Mouse (Mus musculus) gastrocnemius, adult 8-10 months (tissue): ENCODE data around the gene Ugt1a6b. TPM values are rescaled to one million over a fixed set of nuclear protein-coding genes. Genes with fewer than 3 reads are reported as not detected.

Experiments used
- DNase-seq, 2 experiments: peaks; one replicate each; pipeline ENCODE4 v3.0.0; 2022; ENCODE audit warnings: low spot score in 2 of 2
- total RNA-seq, 4 experiments: library from RNA; stranded (reverse); gene quantifications; 2 replicates each; pipeline ENCODE4 v1.2.4; 2022

The Ugt1a6b gene
- total RNA-seq, 4 experiments from 2014 or later = 0.72 to 1.3 TPM; not detected in 2

DNA sequence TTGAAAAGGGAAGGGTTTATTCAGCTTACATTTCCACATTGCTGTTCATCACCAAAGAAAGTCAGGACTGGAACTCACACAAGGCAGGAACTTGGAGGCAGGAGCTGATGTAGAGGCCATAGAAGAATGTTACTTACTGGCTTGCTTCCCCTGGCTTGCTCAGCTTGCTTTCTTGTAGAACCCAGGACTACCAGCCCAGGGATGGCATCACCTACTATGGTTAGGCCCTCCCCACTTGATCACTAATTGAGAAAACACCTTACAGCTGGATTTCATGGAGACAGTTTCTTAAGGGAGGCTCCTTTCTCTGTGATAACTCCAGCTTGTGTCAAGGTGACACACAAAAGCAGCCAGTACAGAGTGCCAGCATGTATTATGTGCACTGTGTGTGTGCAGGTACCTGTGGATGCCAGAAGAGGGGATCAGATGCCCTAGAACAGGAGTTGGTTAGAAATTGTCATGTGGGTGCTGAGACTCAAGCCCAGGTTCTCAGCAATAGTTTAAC, 120.0 kb downstream of the Ugt1a6b start:
- peak in 1 of 2 experiments; percentile 6 for DNase-seq

- peak; percentile 5 to 6 for DNase-seq
Measured at GRCm38 (mm10) chr1:88223591-88223990, 120.5 kb downstream of the Ugt1a6b start.

DNA sequence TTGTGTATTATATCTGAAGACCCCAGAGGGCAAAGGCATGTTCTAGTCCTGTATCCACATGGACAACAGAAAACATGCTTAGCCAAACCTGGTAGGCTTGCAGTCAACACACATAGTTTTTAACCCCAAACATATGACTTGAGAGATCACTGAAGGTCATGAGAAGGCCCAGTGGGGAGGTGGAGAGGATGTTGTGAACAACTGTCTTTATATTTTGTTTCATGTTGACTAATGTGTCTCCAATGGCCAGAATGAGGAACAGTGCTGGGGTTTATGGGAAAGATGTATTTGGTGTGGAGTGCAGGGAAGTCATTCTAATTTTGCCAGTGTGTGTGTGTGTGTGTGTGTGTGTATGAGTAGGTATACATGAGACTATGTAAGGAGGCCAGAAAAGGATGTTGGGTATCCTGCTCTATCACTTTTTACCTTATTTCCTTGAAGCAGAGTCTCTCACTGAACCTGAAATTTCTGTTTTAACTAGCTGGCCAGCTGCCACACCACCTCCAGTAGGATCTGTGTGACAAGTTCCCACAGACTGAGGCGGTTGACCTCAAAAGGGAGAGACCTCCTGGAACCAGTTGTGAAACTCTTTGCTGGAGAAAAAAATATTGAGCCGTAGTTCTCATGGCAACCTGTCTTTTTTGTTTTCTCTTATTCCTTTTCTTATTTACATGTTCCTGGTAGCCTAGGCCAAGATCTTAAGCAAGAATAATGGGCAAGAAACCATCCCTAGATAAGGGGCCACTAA, 121.2 kb downstream of the Ugt1a6b start:
- DNase-seq = peak in 1 of 2 experiments; percentile 2

- DNase-seq = peak in 1 of 2 experiments; percentile 1
Measured at GRCm38 (mm10) chr1:88225301-88225700, 122.2 kb downstream of the Ugt1a6b start.

GRCm38 (mm10) chr1:88225741-88226140, 122.7 kb downstream of the Ugt1a6b start:
- DNase-seq = peak; percentile 3 to 4

DNA sequence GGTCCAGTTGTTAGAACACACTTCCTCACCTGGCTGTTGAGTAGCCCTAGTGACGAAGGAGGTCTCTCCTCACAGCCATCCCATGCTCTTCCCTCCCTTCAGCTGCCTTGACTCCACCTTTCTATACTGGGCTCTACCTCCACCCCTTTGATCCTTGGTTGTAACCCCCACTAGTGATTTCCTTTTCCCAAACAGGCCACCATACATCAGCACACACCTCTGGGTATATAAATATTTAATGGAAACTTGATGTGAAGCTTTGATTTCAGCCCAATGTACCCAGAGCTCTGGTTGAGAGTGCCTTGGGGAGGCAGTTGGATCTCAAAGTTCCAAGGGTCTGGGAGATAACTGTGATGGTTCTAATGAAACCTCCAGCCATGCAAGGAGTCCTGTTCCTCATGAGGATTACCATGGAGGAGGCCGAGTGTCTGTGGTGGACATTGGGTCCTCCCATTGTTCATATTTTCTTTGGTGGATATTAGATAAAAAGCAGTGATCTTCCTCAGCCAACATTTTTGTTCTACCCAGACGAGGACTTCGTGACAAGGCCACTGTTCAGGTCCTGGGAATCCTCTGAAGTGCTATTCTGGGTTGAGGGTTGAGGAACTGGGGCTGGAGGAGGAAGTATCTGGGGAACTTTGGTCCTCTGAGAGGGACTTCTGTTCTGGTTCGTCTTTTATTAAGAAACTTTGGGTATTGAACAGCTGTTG, 123.8 kb downstream of the Ugt1a6b start, which contains the start of gene Mroh2a:
Gene Mroh2a (plus strand): TSS at position 317 of the 710 bp plus-strand sequence.
- DNase-seq = peak; percentile 9 to 10

DNA sequence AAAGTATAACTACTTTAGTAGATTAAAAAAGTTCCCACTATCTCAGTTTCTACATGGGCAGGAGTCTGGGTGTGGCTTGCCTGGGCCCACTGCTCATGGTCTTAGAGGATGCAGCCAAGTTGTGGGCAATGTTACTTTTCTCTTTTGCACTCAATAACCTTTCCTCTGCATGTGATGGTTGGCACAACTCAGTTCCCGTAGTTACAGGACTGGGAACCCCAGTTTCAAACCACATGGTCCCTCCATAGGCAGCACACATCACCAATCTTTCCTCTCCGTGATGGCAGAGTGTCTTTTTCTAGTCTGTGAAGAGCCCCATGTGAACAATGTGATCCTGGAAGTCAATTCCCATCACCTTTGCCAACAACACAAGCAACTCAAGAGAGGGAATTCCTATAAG, 124.4 kb downstream of the Ugt1a6b start:
- peak in 1 of 2 experiments; percentile 3 for DNase-seq

GRCm38 (mm10) chr1:88228121-88228520, 125.1 kb downstream of the Ugt1a6b start:
- peak; percentile 15 to 16 for DNase-seq

DNA sequence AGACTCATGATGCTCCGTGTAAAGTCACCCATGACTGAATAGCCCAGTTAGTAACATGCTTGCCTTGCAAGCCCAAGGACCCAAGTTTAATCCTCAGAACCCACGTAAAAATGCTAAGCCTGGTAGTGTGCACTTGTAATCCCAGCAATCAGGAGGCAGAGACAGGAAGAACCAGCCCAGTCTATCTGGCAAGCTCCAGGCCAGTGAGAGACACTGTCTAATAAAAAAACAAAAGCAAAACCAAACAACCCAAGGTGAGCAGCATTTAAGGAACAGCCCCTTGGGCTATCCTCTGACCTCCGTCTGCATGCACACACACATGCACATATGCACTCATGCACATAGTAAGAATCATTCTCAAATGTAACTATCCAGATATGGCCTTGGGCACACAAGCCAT, 126.5 kb downstream of the Ugt1a6b start:
- DNase-seq = peak in 1 of 2 experiments; percentile 4

DNA sequence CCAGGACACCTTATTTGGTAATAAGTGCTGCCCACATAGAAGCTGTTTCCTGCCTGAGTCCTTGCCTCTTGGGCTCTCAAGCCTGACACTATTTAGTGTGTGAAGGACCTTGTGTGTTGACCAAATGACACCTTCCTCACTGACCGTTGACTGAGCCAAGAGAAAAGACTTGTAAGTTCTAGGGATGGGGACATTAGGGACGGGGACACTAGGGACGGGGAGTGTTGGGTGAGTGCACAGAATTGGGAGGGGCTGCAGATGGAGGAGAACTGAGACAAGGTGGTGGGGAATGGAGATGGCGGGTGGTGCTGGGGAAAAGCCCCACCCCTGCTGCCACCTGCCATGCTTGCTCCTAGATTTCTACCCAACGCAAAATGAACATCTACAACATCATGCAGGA, 126.9 kb downstream of the Ugt1a6b start:
- no peak for DNase-seq

DNA sequence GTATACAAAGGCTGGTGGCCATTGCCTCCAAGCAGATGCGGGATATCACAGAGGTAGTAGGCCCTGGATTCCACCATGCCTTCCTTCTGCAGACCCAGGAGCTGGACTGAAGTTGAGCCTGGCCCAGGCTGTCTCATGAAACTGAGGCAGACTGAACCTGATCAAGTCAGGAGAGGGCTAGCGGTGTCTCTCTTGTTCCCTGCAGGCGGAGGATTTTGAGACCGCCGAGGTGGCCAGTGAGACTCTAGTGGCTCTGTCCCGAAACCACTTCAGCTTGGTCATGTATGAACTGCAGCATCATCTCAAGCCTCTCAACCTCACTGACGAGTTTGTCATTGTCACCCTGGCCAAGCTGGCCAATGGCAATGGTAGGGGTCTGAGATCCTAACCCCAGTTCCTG, 127.4 kb downstream of the Ugt1a6b start:
- peak in 1 of 2 experiments; percentile 19 for DNase-seq

DNA sequence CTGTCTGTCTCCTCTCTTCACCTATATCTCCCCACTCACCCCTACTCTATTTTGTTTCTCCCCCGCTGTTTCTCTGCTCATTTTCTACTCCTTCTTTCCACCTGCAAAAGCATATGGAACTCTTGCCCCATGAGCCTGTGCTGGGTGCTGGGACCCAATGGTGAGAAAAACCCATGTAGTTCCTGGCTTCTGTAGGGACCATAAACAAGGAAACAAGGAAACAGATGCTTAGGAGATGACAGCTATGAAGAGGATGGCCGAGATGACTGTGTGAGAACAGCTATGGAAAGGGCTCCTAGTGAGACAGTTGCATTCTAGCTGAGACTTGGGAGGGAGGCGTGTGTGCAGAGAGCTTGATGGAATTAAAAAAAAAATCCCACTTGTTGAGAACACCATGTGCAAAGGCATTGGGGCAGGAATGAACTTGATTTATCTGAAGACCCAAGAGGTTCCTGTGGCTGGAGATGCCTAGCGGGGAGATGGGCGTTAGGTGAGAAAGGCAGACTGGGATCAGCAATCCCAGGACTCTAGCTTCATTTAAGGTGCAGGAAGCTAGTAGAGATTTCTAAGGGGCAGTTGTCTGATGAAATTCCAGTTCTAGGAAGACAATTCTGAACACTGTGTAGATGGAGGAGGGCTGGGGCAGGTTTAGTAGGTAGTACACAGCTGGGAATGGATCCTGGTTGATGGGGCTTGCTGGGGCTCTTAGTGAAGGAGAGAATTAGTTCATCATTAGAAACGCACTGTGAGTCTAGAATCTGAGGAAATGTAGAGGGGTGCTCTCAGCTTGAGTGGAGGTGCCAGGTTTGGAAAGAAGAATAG, 128.1 kb downstream of the Ugt1a6b start:
- DNase-seq = peak in 1 of 2 experiments; percentile 5

GRCm38 (mm10) chr1:88231803-88232499, 128.9 kb downstream of the Ugt1a6b start:
- DNase-seq = peak in 1 of 2 experiments; percentile 8

DNA sequence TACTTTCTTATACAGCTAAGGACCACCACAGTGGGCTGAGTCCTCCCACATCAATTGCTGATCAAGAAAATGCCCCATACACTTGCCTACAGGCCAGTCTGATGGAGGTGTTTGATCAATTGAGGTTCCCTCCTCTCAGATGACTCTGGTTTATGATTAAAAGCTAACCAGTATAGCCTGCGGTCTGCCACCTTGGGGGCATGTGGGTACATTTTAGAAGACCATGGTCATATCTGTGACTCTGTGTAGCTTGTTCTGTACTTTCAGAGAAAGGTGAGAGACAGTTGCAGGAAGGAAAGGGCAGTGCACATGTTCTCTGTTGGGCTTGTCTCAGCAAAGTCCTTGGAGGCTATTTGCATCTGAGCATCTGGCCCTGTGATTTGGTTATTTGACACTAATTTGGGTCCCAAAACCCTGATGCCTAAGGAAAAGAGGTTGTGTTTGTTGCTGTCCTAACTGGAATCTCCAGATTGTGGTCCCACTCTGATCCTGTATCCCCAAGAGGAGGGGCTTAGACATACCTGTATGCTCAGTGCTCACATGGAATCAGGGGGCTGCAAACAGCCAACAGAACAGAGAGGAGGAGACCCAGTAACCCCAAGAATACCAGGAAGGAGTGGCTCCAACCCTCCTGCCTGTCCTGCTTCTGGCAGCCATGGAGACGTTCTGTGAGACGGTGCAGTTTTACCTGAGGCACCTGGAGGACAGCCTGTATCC, 129.8 kb downstream of the Ugt1a6b start:
- DNase-seq = peak in 1 of 2 experiments; percentile 6

DNA sequence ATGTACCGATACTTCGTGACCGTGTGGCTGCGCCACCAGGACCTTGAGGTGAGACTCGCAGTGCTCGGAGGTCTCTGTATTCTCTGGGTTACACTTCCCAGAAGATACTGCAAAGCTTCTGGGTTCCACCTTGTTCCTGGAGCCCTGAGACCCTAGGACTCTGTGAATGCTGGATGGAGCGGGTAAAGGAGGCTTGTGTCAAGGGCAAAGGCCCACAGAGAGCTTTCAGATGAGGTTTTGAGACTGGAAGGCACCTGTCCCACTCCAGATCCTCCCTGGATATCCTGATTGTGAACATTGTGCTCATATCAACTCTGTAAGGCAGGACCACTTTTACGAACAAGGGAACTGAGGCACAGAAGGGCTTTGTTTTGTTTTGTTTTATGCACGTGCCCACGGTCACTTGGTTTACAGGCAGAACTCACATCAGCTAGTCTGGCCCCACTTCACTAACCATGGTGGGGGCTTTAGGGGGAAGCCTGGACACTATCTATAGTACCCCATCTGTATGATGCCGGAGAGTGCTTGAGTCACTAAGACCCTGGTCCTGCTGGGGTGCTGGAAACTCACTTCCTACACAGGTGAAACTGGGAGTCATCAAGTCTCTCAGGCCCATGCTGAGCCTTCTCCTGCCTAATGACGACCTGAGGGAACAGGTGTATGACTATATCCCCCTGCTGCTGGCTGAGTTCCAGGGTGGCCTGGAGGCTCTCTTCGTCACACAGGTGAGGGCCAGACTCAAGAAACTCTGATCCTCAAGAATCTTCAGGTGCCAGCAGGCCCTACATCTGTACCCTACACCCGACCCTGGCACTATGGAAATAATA, 130.6 kb downstream of the Ugt1a6b start:
- DNase-seq = peak in 1 of 2 experiments; percentile 35

- no peak for DNase-seq
Measured at GRCm38 (mm10) chr1:88234248-88234610, 131.2 kb downstream of the Ugt1a6b start.

GRCm38 (mm10) chr1:88234646-88235045, 131.6 kb downstream of the Ugt1a6b start:
- DNase-seq = peak in 1 of 2 experiments; percentile 15

GRCm38 (mm10) chr1:88235046-88235893, 132.2 kb downstream of the Ugt1a6b start:
- DNase-seq = peak in 1 of 2 experiments; percentile 37
